Mouse (Mus musculus): Measurements from ENCODE around the gene Wfdc2. TPM values are rescaled to one million over a fixed set of nuclear protein-coding genes. Genes with fewer than 3 reads are reported as not detected.
"Not testable (repeated sequence)": the region's sequence is repeated elsewhere in the genome, so short reads cannot be mapped to it uniquely, and the experiment has no call there.

The Wfdc2 gene
- total RNA-seq, 2 experiments from 2014 or later: not detected

DNA sequence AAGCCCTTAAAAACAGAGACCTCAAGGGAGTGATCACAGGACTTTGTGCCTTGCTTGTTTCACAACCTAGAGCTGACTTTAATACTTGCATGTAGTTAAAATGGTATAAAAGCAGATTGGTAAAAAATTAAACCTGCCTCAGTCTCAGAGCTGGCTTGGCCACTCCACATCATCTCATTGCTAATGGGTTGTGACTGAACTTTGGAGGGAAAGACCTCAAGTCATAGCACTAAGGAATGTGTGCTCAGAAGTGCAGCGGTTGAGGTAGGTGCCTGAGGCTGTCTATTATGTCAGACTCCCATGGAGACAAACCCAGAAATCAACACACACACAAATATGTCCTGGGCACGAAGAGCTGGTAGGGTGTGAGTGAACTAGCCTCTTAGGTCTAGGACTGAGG, 18.5 kb upstream of the Wfdc2 start:
- intact Hi-C loops (cut with DNase I; ENCODE audit: low total_unique reads): no loop called here
- no peak for DNase-seq

DNA sequence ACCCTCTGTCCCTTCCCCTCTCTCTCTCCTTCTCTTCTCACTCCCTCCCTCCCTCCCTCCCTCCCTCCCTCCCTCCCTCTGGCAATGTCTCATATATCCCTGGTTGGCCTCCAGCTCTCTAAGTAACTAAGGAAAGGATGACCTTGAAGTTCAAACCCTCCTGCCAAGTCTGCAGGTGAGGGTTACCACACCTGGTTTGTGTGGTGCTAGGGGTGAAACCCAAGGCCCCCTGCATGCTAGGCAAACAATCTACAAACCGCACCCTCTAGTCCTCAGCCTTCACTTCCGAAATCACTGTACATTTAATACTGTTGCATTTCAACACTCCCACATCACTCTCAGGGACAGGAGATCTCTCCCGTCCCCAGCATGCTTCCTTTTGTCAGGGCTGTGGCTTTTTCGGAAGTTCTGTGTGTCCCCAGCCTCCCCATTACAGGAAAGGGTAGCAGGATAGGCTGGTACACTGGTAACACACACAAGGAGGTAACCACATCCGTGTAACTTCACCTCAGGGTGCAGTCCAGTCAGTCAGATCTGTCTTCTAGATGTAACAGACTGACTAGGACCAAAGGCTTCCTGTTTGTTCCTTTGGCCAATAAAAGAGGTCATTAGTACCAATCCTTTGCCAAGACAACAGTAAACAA, 17.6 kb upstream of the Wfdc2 start:
- intact Hi-C loops (cut with DNase I; ENCODE audit: low total_unique reads): no loop called here
- no peak for DNase-seq

DNA sequence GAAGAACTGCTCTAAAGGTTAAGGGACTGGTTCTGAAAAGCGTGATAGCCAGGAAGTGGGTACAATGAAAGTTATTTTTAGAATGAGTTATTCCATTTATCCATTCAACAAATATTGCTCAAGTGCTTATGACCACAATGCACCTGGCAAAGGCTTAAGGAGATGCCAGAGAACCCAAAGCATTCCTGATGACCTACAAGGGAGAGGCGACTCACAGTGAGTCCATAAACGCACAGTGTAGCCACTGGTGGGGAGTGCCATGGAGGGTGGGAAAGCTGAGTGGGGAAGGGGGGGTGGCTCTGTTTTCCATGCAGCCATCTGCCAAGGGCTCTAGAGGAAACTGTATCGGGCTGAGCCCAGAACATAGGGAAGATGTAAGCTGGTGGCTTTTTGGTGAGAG, 12.9 kb upstream of the Wfdc2 start:
- DNase-seq: no peak
- intact Hi-C loops (cut with DNase I; ENCODE audit: low total_unique reads): no loop called here

DNA sequence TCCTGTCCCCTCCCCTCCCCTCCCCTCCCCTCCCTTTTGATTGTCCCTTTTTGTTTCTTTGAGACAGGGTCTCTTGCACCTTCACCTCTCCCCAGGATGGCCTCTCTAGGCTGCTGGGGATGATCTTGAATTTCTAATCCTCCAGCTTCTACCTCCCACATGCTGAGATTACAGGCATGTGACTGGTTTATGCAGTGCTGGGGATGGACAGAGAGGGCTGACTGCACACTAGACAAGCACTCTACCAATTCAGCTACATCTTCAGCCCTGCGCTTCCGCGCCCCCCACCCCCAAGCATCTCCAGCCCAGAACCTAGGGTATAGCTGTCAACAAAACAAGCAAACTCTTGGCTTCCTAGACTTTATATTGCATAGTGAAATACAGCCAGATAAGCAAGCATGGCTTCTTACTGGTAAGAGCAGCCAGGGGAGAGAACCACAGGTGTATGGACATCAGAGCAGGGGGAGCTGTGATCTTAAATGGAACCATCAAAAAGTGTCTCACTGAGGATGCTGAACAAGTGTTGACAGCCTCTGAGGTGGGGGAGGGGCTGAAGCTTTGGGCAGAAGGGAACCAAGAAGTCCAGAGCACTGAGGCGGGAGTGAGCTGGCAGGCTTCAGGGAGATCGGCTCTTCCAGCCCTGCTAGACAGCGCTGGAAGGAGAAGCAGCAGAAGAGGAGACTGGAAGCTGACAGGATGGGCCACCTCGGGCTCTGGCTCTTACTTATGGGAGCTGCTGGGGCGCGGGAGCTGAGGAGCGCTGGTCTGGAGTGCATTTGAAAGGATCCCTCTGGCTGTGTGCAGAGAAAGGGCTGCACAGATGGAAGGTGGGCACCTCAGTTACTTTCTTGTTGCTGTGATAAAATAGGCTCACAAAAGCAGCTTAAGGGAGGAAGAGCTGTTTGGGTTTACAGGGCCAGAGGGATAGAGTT, 12.0 kb upstream of the Wfdc2 start:
- intact Hi-C loops (cut with DNase I; ENCODE audit: low total_unique reads): no loop called here
- no peak for DNase-seq

DNA sequence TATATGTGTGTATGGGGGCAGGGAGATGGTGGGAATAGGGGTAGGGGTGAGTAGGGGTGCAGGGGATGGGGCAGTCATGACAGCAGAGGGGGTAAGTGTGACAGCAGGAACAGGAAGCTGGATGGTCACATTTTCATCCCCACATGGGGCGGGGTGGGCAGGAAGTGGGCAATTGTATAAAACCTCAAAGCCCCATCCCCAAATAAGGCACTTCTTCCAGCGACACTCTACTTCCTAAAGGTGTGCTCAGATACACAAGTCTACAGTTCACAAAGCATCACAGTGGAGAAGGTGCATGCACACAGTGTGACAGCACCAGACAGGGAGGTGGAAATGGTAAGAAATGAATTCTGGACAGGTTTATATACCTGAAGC, 11.3 kb upstream of the Wfdc2 start:
- intact Hi-C loops (cut with DNase I; ENCODE audit: low total_unique reads): no loop called here
- DNase-seq: no peak

DNA sequence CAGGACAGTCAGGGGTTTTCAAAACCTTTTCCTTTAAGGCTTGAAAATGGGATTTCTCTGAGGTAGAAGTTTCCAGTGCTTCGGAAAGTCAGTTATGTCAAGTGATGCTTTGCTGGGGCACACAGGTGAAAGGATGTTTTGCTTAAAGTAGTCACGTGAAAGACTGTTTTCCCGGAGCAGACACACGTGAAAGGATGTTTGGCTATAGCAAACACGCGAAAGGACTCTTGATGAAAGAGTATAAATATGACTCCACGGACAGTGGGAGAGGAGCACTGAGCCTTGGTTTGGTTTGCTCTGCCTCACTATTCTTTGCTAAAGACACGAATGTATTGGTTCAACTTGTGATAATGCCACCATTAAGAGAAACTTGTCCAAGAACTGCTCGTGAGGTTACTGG, 10.7 kb upstream of the Wfdc2 start:
- intact Hi-C loops (cut with DNase I; ENCODE audit: low total_unique reads): no loop called here
- DNase-seq: no peak

DNA sequence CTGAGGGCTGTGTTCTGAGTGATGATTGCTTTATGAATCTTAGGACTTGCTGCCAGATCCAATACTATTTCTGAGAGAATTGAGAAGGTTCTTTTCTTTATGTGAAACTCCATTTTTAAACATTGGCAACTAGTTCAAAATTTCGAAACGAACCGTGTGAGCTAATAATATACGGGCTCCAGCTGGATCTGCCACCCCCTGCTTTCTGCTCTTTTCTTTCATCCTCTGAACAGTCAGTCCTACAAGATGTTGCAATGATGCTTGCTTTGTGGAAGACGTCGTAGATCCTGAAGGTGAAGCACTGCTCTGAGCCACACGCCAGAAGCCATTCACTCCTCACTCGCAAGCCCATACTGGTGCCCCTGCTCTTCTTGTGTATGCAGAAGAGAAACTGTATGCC, 3.8 kb upstream of the Wfdc2 start:
- intact Hi-C loops (cut with DNase I; ENCODE audit: low total_unique reads): no loop called here
- no peak for DNase-seq

DNA sequence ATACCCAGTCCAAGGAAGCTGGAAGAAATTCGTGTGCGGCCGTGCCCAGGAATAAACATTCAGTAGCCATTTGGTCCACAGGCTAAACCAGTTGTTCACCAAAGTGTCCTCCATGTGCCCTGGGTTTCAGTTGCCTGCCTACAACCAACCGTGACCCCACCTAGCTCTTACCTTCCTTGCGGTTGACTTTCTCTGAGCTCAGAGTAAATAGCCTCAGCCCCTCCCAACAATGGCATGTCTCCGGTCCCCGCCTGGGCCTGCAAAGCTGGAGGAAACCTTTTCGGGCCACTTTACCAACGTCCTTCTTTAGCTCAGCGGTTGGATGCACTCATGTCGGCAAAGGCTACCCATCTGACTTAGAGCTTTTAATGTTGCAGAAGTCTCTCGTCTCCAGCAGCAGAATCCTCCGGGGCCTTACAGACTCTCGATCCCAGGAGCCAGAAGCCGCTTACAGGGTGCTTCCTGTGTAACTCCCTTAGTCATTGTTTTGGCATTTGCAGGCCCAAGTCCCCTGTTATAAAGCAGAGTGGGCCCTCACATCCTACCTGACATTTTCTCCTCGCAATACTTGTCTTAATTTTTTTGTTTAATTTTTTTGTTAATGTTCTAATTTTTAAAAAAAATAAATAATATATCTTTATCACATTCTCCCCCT, 3.1 kb upstream of the Wfdc2 start:
- intact Hi-C loops (cut with DNase I; ENCODE audit: low total_unique reads): no loop called here
- no peak for DNase-seq

DNA sequence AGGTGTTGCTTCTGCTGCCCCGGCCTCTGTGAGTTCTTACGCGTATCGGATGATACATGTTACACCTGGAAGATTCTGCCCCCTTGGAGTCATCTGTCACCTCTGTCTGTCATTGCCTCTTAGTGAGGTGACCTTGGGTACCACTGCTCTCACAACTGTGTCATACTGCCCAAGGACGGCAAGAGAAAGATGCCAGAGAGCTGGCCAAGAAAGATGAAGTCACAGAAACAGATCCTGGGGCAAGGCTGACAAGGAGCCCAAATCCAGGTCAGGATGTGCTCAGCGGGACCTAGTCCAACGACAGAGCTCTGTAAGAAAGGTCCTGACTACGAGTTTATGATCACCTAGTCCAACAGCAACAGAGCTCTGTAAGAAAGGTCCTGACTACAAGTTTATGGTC, 2.1 kb upstream of the Wfdc2 start:
- intact Hi-C loops (cut with DNase I; ENCODE audit: low total_unique reads): no loop called here
- no peak for DNase-seq

DNA sequence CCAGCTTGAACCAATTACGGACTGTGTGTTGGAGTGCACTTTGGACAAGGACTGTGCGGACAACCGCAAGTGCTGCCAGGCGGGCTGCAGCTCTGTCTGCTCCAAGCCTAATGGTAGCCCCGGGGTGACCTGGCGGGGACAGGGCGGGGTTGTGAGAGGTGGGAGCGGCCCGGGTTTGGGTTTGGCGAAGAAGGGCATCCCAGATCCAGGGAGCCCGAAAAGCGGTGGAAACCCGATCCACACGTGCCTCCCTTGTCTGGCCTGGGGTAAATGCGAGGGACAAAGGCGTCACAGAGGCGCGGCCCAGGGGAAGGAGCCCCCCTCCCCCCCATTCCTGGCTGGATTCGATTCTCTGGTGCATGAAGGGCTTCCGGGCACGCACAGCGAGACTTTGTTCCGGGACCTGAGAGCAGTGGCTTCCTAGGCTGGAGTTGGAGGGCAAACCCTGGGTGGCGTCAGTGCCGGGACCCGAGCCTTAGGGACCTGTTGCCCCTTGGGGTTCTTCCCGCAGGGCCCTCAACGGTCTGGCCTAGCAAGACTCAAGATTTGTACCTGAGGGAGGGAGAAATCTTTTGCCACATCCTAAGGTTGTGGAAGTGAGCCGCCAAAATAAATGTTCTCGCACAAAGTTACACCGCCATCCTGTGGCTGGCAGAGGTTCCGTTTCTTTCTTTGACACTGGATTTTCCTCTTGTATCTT, 1.3 kb downstream of the Wfdc2 start:
- intact Hi-C loops (cut with DNase I; ENCODE audit: low total_unique reads): no loop called here
- DNase-seq: peak; percentile 24

DNA sequence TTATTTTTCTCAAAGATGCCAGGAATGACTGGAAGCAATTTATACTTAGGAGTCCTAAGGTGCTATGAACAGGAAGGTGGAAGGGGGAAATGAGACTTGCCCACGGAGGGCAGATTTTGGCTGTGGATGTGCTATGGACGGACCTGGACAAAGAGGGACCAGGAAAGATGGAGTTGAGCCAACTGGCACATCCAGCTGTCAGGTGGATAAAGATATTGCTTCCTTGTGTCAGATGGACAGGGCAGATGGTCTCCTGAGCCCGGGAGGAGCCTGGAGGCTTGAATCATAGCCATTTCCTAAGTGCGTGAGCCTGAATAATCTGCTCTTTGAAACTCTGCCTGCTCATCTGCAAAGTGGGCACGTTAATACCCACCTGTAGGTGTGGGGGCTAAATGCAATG, 2.1 kb downstream of the Wfdc2 start:
- DNase-seq: no peak
- intact Hi-C loops (cut with DNase I; ENCODE audit: low total_unique reads): no loop called here

DNA sequence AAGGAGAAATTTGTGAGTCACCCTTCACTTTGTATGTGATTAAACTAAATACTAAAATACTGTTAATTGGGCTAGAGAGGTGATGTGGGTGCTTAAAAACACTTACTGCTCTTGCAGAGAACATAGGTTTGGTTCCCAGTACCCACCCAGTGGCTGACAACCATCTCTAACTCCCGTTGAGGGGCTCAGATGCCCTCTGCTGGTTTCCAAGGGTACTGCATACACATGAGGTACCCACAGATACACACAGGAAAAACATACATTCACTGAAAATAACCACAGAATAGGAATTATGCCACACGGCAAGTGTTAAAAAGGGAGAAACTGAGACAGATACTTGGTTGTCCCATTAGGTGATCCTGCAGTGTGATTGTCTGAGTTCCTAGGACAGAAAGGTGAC, 4.8 kb downstream of the Wfdc2 start:
- intact Hi-C loops (cut with DNase I; ENCODE audit: low total_unique reads): no loop called here
- DNase-seq: no peak

DNA sequence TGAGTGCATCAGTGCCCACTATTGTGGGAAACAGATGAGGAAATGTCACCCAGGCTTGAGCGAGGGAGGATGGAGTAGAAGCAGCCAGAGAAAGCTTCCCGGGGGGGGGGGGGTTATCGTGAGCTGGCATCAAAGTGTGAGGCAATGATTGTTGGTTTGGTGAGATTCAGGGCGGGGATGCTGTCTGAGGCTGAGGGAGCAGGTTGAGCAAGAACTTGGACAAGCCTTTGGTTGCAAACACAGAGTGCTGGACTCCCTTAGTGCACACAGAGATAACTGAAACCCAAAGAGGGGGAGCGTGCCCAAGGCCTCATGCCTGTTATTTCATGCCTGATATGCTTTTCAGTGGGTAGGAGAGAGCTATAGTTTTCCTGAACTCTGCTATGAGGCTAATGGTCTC, 5.2 kb downstream of the Wfdc2 start:
- no peak for DNase-seq
- intact Hi-C loops (cut with DNase I; ENCODE audit: low total_unique reads): no loop called here

DNA sequence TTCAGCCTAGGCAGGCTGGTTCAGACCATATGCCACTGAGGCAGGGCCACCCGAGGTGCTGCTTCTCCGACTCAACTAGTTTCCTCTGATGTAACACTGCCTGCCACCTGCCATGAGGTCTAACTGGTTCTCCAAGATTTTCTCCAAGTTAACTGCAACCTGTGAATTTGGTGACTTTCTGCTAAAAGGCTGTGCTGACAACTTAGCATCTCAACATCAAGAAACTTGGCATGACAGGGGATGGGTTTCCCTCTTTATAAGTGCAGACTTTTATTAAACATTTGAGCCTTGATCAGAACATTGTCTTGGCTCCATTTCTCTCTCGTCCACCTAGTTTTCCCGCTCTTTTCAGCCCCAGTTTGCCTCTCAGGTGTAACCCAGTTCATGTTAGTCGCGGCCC, 11.1 kb downstream of the Wfdc2 start, which contains the start of gene Spint3:
Spint3 (minus strand) TSS at position 101 of the 400 bp plus-strand sequence.
- DNase-seq; intact Hi-C loops (cut with DNase I; ENCODE audit: low total_unique reads): not testable (repeated sequence)

DNA sequence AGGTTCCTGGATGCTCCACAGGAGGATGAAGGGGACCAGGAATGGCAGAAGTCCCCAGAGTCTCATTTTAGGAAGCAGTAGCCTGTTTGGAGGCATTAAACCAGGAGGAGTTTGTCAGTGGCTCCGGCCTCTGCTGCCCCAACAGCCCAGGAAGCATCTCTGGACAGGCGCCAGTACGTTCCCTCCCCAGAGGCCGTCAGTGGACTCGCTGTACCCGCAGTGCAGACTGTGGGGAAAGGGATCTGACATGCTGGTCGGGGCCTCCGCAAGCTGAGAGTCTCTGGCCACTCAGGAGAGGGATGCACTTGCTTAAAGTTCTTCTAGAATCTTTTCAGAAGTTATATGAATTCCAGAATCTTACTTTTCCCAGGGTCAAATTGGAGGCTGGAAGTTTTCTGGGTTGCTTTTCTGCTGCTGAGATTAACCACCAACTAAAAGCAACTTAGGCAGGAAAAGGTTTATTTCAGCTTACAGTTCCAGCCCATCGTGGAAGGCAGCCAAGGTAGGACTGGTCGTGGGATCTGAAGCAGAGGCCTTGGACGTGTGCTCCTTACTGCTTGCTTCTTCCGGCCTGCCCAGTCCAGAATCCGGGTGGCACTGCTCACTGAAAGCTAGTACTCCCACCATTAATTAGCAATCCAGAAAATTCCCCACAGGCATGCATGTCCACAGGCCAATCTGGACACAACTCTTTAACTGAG, 23.0 kb downstream of the Wfdc2 start, which contains the start of gene Wfdc6a:
Wfdc6a (minus strand) TSS at position 423 of the 701 bp plus-strand sequence.
- DNase-seq: peak; percentile 14
- intact Hi-C loops (cut with DNase I; ENCODE audit: low total_unique reads): not testable (repeated sequence)

DNA sequence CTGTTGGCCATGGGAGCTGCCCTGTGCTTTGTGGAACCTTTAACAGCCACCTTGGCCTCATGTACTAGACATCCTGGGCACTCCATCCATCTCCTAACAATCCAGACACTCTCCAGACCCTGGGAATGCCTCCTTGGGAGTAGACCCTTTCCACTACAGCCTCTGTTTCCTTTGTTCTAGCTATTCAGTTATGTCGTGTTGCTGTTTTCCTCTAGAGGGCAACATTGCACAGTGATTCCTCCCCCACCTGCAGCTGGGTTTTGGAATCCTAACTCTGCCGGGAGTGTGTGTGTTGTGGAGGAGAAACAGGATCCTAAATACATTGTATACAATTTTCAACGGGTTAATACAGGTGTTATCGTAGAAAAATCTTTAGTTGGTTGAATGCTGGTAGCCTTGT, 29.8 kb downstream of the Wfdc2 start:
- no peak for DNase-seq
- intact Hi-C loops (cut with DNase I; ENCODE audit: low total_unique reads): no loop called here

DNA sequence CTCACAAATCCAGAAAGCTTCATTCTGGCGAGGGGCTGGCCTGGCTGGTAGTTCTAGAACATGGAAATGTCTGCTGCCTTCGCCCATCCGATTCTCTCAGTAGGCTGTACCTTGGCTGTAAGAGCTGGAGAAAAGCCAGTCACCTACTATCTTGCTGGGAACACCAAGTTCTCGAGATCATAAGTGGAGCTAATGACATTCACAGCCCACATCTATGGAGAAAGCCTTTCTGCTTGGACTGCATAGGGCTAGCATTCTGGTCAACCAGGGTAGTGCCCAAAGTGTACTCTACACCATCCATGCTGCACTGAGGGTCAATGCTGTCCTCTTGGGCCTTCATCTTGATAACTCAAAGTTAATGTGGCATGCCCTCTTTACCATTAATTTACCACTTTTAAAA, 31.3 kb downstream of the Wfdc2 start, which contains the start of gene Eppin:
Eppin (minus strand) TSS at position 101 of the 400 bp plus-strand sequence.
- intact Hi-C loops (cut with DNase I; ENCODE audit: low total_unique reads): no loop called here
- no peak for DNase-seq

DNA sequence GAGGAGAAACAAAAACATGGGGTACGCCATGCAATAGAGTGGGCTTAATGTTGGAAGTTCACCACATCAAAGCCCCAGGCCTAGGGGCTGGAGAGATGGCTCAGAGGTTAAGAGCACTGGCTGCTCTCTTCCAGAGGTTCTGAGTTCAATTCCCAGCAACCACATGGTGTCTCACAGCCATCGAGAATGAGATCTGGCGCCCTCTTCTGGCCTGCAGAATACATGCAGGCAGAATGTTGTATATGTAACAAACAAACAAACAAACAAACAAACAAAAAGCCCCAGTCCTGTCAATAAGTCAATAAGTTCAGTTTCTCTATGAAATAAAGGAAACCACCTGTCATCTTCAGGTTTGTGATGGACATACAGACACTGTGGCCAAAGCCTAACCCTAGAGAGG, 38.0 kb downstream of the Wfdc2 start:
- intact Hi-C loops (cut with DNase I; ENCODE audit: low total_unique reads): no loop called here
- no peak for DNase-seq

DNA sequence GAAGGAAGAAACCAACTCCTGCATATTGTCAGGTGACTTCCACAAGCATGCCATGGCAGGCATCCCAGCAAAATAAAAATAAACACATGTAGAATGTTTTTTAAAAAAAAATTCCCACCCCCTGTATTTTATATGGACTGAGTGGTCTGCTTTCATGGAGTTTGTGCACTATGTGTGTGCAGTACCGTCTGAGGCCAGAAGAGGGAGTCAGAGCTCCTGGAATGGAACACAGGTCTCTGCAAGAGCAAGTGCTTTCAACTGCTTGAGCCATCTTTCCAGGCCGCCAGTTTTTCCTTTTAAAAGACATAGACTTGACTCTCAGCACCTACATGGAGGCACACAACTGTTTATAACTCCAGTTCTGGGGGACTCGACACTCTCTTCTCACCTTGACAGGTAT, 41.3 kb downstream of the Wfdc2 start:
- intact Hi-C loops (cut with DNase I; ENCODE audit: low total_unique reads): no loop called here
- no peak for DNase-seq

All from gastrocnemius, postnatal 14 days (tissue).